Mouse (Mus musculus) midbrain, embryonic 14.5 days (tissue): Measurements from ENCODE around the gene Spock1. TPM values are rescaled to one million over a fixed set of nuclear protein-coding genes. Genes with fewer than 3 reads are reported as not detected.

ENCODE experiments used
- ATAC-seq: fragments of 200-750 bp; cut with Nextera tagmentation; 2 replicates; pipeline ENCODE4 v1.8.0; 2017; ENCODE audit warnings: moderate number of reproducible peaks, moderate library complexity; ENCODE audit not compliant: low FRiP score, low TSS enrichment
- DNase-seq: peaks from one replicate; pipeline ENCODE4 v3.0.0-alpha.2; 2015
- H3K27ac ChIP-seq: fragments of 300-500 bp; sonication (generic); replicated peaks from 2 replicates; pipeline ENCODE4 v1.5.1; 2014; ENCODE audit warnings: mild to moderate bottlenecking, low read depth, low read length, moderate library complexity
- H3K27me3 ChIP-seq: fragments of 300-500 bp; sonication (generic); 2 replicates; pipeline ENCODE4 v1.6.1; 2014; ENCODE audit warnings: low read length, control low read depth, mixed read lengths; ENCODE audit not compliant: control insufficient read depth, insufficient read depth
- H3K36me3 ChIP-seq: fragments of 300-500 bp; sonication (generic); 2 replicates; pipeline ENCODE4 v1.6.1; 2014; ENCODE audit warnings: low read length, control low read depth; ENCODE audit not compliant: control insufficient read depth, insufficient read depth
- H3K4me1 ChIP-seq: fragments of 300-500 bp; sonication (generic); 2 replicates; pipeline ENCODE4 v1.6.1; 2014; ENCODE audit warnings: mild to moderate bottlenecking, antibody characterized with exemption, low read length, control low read depth; ENCODE audit not compliant: control insufficient read depth, insufficient read depth
- H3K4me2 ChIP-seq: fragments of 300-500 bp; sonication (generic); 2 replicates; pipeline ENCODE4 v1.6.1; 2014; ENCODE audit warnings: mild to moderate bottlenecking, low read length, moderate library complexity
- H3K4me3 ChIP-seq: fragments of 300-500 bp; sonication (generic); replicated peaks from 2 replicates; pipeline ENCODE4 v1.5.1; 2014; ENCODE audit warnings: low read depth, low read length
- H3K9ac ChIP-seq: fragments of 300-500 bp; sonication (generic); replicated peaks from 2 replicates; pipeline ENCODE4 v1.6.1; 2014; ENCODE audit warnings: mild to moderate bottlenecking, low read length, moderate library complexity
- H3K9me3 ChIP-seq: fragments of 300-500 bp; sonication (generic); 2 replicates; pipeline ENCODE4 v1.6.1; 2016; ENCODE audit warnings: low read length, control low read depth, mixed read lengths; ENCODE audit not compliant: control insufficient read depth
- WGBS: fragments of 180-500 bp; shearing (Covaris S2); extraction: QIAGEN DNeasy Blood & Tissue Kit; methylation state at CpG from one replicate; pipeline ENCODE4 v1.1.7; 2014; 5-methylcytosine and 5-hydroxymethylcytosine counted together
- polyA plus RNA-seq: library from polyadenylated mRNA; unstranded; fragments of >200 nt; fragmentation: Nextera tagmentation; extraction: Ambion mirVana; gene quantifications from 2 replicates; pipeline ENCODE4 v1.2.1, GENCODE M21; 2014

The Spock1 gene
- polyA plus RNA-seq, 1 experiment from 2014 or later = 73.1 TPM

DNA sequence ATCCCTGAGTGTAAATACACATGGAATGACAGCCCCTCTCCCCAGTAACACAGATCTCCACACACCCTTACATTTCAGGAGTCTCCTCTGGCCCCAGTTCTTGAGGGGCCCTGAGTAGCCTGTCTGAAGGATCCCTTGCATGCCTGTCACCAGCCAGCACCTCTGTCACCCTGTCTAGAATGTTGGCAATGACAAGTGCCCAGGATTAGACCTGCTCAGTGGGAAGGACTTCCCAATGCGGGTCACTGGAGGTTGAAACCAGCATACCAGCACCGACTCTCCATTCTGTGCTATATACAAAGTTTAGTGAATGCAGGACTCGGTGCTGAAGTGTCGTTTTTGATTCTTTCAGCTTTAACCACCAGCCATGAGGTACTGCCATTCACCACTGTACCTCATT, 266.5 kb downstream of the Spock1 start:
- 87% methylated on average over 4 of the region's 4 CpGs for WGBS
- Histone ChIP-seq H3K27me3 (no peaks in the 10 kb centered on the region), H3K4me2 (no peak overlapping the region), H3K36me3 (no peaks in the 10 kb centered on the region), H3K27ac (no peak overlapping the region), H3K9me3 (no peaks in the 10 kb centered on the region), H3K4me1 (peaks cover 7% of the 10 kb centered on the region; the same call in 1 of the 2 replicates), H3K4me3 (no peak overlapping the region), H3K9ac (no peak overlapping the region)
- ATAC-seq (no peak), DNase-seq (no peak)

DNA sequence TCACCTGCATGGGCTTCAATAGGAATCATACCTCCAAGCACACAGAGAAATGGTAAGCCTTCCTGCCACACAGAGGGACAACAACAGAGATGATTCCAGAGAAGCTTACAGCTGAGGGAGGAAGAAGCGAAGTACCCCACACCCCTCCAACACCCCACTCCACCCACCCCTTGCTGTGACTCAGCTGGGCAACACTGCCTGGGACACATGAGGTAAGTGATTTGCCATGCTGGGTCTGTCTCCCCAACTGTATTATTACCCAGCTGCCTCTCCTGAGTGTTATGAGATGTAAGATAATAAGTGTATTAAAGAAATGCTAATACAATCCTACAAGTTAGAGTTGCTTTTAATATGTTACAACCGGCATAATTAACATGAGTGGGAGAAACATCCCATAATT, 267.2 kb downstream of the Spock1 start:
- Histone ChIP-seq H3K4me1 (peaks cover 10% of the 10 kb centered on the region; the same call in 1 of the 2 replicates), H3K9me3 (no peaks in the 10 kb centered on the region), H3K4me3 (no peak overlapping the region), H3K9ac (no peak overlapping the region), H3K36me3 (no peaks in the 10 kb centered on the region), H3K4me2 (no peak overlapping the region), H3K27ac (no peak overlapping the region), H3K27me3 (no peaks in the 10 kb centered on the region)
- DNase-seq = no peak
- 86% methylated on average over 2 of the region's 2 CpGs for WGBS
- no peak for ATAC-seq

DNA sequence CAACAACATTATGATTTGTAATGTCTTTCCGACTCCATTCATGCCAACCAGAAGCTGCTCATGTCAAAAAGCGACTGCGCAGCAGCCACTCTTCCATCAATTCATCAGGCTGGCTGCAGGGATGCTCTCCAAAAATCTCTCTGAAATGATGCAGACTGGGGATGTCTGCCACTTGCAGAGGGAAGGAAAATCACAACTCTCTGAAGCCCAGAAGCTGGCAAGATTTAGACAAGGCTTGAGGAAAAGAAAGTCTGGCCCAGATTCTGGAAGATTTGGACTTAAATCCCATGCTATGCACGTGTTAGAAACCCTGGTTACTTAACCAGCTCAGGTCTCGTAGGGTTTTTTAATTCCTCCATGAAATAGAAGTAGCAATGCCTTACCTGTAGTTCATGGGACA, 269.3 kb downstream of the Spock1 start:
- ATAC-seq (no peak), DNase-seq (no peak)
- H3K4me3 ChIP-seq = no peak overlapping the region
- no peak overlapping the region for H3K9ac ChIP-seq
- H3K27me3 ChIP-seq = no peaks in the 10 kb centered on the region
- no peaks in the 10 kb centered on the region for H3K9me3 ChIP-seq
- H3K36me3 ChIP-seq = no peaks in the 10 kb centered on the region
- H3K27ac ChIP-seq = no peak overlapping the region
- peaks cover 11% of the 10 kb centered on the region; the same call in 1 of the 2 replicates for H3K4me1 ChIP-seq
- 88% methylated on average over 5 of the region's 5 CpGs for WGBS
- H3K4me2 ChIP-seq = no peak overlapping the region

DNA sequence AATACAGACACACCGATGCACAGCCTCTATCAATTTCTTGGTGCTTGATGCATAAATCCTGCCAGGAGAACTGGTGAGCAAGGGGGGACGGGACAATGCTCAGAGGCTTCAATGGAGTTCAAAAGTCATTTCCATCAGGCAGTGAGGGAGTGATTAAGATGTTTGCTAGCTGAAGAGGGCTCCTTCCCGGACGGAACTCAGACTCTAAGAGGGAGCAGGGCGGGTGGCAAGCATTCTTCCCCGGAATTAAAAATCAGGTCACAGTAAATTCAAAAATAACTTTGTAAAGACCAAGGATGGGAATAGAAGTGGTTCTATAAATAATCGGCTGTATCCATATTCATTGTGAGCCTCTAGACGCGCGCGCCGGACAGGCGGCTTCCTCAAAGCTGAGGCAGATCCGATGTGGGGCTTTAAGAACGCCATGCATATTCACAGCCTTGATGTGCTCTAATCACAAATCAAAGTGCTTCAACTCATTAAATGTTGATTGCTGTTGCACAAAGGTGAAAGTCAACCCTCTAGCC, 270.5 kb downstream of the Spock1 start:
- H3K4me1 ChIP-seq = peaks cover 11% of the 10 kb centered on the region; the same call in 1 of the 2 replicates
- no peaks in the 10 kb centered on the region for H3K27me3 ChIP-seq
- 55% methylated on average over 15 of the region's 15 CpGs for WGBS
- ATAC-seq = no peak
- no peaks in the 10 kb centered on the region for H3K9me3 ChIP-seq
- H3K36me3 ChIP-seq = no peaks in the 10 kb centered on the region
- H3K27ac ChIP-seq = no peak overlapping the region
- H3K9ac ChIP-seq = no peak overlapping the region
- H3K4me3 ChIP-seq = no peak overlapping the region
- H3K4me2 ChIP-seq = no peak overlapping the region
- DNase-seq = no peak

DNA sequence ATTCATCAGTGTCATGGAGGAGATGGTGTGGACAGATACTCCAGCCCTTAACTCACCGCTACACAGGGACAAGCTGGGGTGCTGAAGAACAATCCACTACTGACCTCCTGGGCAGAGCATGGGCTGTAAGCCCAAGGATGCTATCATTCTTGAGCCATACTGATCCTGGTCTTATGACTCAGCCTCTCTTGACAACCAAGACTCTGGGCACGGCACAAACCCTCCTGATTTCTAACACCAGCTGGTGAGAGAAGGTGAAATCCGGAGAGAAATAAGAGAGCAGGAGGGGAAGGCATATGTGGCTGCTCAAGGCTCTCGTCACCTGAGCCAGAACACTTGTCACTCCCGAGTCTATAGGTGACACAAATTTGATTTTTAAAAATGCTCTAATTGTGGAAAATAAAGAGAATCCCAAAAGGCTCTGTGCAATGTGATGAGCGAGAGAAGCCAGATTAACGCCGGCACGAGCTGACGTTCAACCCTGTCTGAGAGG, 271.0 kb downstream of the Spock1 start:
- H3K27ac ChIP-seq = no peak overlapping the region

DNA sequence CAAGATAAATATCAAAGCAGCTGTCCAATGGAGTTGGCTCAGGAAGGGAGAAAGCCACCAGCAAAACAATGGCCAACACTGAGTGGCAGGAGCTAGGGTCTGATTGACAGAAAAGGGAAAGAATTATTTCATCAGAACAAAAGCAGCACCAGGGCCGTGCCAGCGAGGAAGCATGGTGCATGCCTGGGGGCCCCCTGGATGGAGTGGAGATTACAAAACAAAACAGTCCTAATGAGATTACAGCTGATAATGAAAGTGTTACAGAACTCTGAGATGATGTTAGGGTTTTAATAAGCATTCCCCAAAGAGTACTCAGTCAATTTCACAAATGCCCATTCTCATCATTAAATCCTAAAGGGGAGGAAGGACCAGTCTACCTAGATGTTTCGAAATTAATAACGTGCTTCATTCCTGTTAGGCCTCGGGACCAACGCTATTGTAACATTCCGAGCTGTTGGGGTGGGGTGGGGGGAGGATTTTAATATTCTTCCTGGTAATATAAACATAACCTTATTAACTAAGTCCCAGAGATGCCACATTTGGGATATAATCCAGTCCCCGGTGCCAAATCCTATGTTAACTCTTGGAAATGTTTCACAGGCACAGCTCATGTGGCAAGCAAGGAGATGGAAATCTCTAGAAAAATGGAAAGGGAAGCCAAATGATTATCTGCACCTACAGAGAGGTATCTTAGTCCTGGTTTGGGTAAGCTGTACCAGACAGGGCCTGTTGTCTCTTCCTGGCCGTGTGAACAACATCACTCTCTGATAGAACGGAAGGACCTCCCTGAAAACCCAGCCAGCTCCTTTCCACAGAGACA, 271.7 kb downstream of the Spock1 start:
- H3K4me1 ChIP-seq = peaks cover 11% of the 10 kb centered on the region; the same call in 1 of the 2 replicates
- DNase-seq = peak; percentile 55
- no peak overlapping the region for H3K27ac ChIP-seq
- no peak overlapping the region for H3K9ac ChIP-seq
- H3K4me3 ChIP-seq = no peak overlapping the region
- no peaks in the 10 kb centered on the region for H3K9me3 ChIP-seq
- H3K27me3 ChIP-seq = no peaks in the 10 kb centered on the region
- H3K36me3 ChIP-seq = no peaks in the 10 kb centered on the region
- ATAC-seq = no peak
- 38% methylated on average over 10 of the region's 10 CpGs for WGBS
- H3K4me2 ChIP-seq = no peak overlapping the region

More for the DNA sequence above, 271.0 kb downstream of the Spock1 start:
- ATAC-seq (no peak), DNase-seq (no peak)
- H3K9ac ChIP-seq = no peak overlapping the region
- H3K27me3 ChIP-seq = no peaks in the 10 kb centered on the region
- H3K4me3 ChIP-seq = no peak overlapping the region
- H3K36me3 ChIP-seq = no peaks in the 10 kb centered on the region
- no peak overlapping the region for H3K4me2 ChIP-seq
- no peaks in the 10 kb centered on the region for H3K9me3 ChIP-seq
- peaks cover 11% of the 10 kb centered on the region; the same call in 1 of the 2 replicates for H3K4me1 ChIP-seq
- 54% methylated on average over 10 of the region's 10 CpGs for WGBS

DNA sequence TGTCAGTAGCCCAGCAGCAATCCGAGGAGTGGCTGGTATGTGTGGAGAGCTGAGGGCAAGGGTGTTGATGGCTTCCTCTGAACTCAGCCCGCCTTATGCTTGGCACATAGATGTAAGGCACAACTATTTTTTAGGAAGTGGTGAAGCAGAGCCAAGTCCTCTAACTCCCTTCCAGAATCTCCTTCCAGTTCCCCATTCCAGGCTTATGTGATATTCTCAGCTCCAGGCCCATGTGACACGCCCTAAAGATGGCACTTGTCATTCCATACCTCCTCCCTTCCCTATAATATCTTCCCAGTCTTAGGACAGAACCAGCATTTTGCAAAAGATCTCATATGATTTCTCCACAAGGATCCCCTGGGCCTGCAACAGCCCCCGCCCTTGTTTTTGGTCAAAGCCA, 277.6 kb downstream of the Spock1 start:
- ATAC-seq = no peak
- Histone ChIP-seq H3K4me1 (no peaks in the 10 kb centered on the region), H3K4me3 (no peak overlapping the region), H3K9ac (no peak overlapping the region), H3K36me3 (no peaks in the 10 kb centered on the region), H3K9me3 (no peaks in the 10 kb centered on the region), H3K27me3 (no peaks in the 10 kb centered on the region), H3K27ac (no peak overlapping the region), H3K4me2 (no peak overlapping the region)
- WGBS = 78% methylated on average over 4 of the region's 4 CpGs
- no peak for DNase-seq

DNA sequence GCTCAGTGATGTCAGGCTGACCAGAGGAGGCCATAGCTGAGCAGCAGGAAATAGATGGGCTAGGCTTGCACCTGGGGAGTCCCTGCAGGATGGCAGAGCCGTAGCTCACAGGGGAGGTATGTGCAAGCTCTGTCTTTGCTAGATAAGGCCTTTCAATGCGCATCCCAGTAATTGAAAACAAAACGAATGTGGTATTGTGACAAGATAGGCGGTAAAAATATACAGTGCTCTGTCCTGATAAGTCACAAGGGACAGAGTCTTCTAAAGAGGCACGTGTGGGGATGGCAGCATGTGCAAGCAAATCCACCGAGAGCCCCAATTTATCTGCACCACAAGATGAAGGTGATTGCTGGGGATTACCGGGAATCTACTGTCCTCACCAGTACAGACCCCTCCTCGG, 279.9 kb downstream of the Spock1 start:
- DNase-seq (peak; percentile 30), ATAC-seq (no peak)
- Histone ChIP-seq H3K4me3 (no peak overlapping the region), H3K9me3 (no peaks in the 10 kb centered on the region), H3K36me3 (no peaks in the 10 kb centered on the region), H3K27ac (no peak overlapping the region), H3K9ac (no peak overlapping the region), H3K27me3 (no peaks in the 10 kb centered on the region), H3K4me1 (peaks cover 4% of the 10 kb centered on the region; the same call in 1 of the 2 replicates), H3K4me2 (no peak overlapping the region)
- WGBS = 61% methylated on average over 8 of the region's 8 CpGs

DNA sequence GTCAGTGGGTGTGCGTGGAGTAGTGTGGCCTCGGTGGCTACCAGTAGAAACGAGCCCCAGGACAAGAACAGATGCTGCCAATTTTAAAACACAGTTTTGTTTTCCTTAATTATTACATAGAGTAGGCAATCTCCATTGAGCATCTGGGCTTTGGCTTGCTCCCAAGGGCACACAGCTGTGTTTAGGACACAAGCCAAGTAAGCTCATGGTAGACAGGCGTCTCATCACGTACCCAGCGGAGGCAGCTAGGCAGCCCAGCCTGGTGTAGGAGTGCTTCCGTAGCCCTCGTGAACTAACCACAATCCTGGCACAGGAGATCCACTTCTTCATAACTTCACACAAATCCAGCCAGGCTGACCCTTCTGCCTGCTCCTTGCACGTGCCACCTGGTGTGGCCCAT, 281.7 kb downstream of the Spock1 start:
- Histone ChIP-seq H3K27ac (no peak overlapping the region), H3K9me3 (no peaks in the 10 kb centered on the region), H3K4me2 (no peak overlapping the region), H3K27me3 (no peaks in the 10 kb centered on the region), H3K9ac (no peak overlapping the region), H3K4me3 (no peak overlapping the region), H3K36me3 (no peaks in the 10 kb centered on the region), H3K4me1 (peaks cover 4% of the 10 kb centered on the region; the same call in 1 of the 2 replicates)
- WGBS = 80% methylated on average over 9 of the region's 9 CpGs
- ATAC-seq (no peak), DNase-seq (no peak)
